Mouse (Mus musculus) myocyte (in vitro differentiated cells): Measurements from ENCODE around the gene Mcur1.

Experiments used
- CEBPB ChIP-seq: IDR thresholded peaks from 2 replicates; pipeline ENCODE4 v1.6.1; 2011; ENCODE audit warnings: mild to moderate bottlenecking, moderate library complexity; ENCODE audit not compliant: poor library complexity, insufficient read depth, severe bottlenecking
- E2F4 ChIP-seq: IDR thresholded peaks from one replicate; pipeline ENCODE4 v1.6.1; 2011; ENCODE audit warnings: mild to moderate bottlenecking, control low read depth, moderate library complexity; ENCODE audit not compliant: insufficient read depth
- MYOD1 ChIP-seq, 3 experiments: IDR thresholded peaks; one replicate each; pipeline ENCODE4 v1.6.1; 2011; ENCODE audit warnings: control low read depth in 2 of 3, low read depth in 2 of 3, mild to moderate bottlenecking in 2 of 3, moderate library complexity in 1 of 3; ENCODE audit not compliant: insufficient read length in 2 of 3, control insufficient read depth in 1 of 3
- MYOG ChIP-seq, 3 experiments: IDR thresholded peaks; one replicate each; pipeline ENCODE4 v1.6.1; 2011; ENCODE audit warnings: control low read depth in 2 of 3, low read depth in 2 of 3, mild to moderate bottlenecking in 2 of 3; ENCODE audit not compliant: insufficient read length in 2 of 3, control insufficient read depth in 1 of 3, insufficient read depth in 1 of 3
- POLR2A ChIP-seq: IDR thresholded peaks from one replicate; pipeline ENCODE4 v1.6.1; 2011; ENCODE audit warnings: low read depth, mild to moderate bottlenecking, control low read depth, moderate library complexity; ENCODE audit not compliant: insufficient read length
- POLR2AphosphoS2 ChIP-seq: IDR thresholded peaks from one replicate; pipeline ENCODE4 v1.6.1; 2011; ENCODE audit warnings: low read depth, control low read depth; ENCODE audit not compliant: insufficient read length
- REST ChIP-seq: IDR thresholded peaks from one replicate; pipeline ENCODE4 v1.6.1; 2011; ENCODE audit warnings: mild to moderate bottlenecking, control low read depth, moderate library complexity; ENCODE audit not compliant: insufficient read depth, insufficient read length
- SRF ChIP-seq: IDR thresholded peaks from one replicate; pipeline ENCODE4 v1.6.1; 2011; ENCODE audit warnings: low read depth; ENCODE audit not compliant: control insufficient read depth, insufficient read length
- TCF12 ChIP-seq: IDR thresholded peaks from one replicate; pipeline ENCODE4 v1.6.1; 2011; ENCODE audit warnings: mild to moderate bottlenecking, control low read depth; ENCODE audit not compliant: poor library complexity, insufficient read depth, severe bottlenecking
- USF1 ChIP-seq: IDR thresholded peaks from one replicate; pipeline ENCODE4 v1.6.1; 2011; ENCODE audit warnings: low read depth, mild to moderate bottlenecking, control low read depth, moderate library complexity

DNA sequence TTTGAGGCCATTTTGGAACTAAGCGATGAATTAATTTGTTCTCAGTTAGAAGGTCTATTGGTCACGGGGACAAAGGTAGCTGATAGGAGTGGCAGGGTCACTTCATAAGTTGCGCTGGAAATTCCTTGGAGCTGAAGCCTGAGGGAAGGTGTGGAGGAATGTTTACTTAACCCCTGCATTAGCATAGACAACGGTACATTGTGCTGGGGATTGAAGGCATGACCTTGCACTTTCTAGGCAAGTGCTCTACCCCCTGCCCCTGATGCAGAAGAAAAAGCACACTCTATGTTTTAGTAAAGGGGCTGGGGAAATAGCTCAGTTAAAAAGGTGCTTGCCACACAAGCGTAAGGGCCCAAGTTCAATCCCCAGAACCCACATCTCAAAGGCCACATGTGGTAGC, 33.7 kb downstream of the Mcur1 start:
- TF ChIP-seq POLR2A, result no peak
- no peak for TF ChIP-seq E2F4
- no peak for TF ChIP-seq MYOD1 (IDR thresholded peaks at IDR 0.05; ENCODE audit: control insufficient read depth in 1 of 3, insufficient read length in 2 of 3, low read depth in 2 of 3)
- TF ChIP-seq POLR2AphosphoS2, result no peak
- TF ChIP-seq CEBPB, result no peak
- no peak for TF ChIP-seq TCF12
- no peak for TF ChIP-seq USF1
- no peak for TF ChIP-seq SRF
- TF ChIP-seq REST, result no peak
- TF ChIP-seq MYOG (IDR thresholded peaks at IDR 0.05; ENCODE audit: control insufficient read depth in 1 of 3, insufficient read depth in 1 of 3, insufficient read length in 2 of 3, low read depth in 2 of 3), result no peak
